Mouse (Mus musculus) thymus, adult 2 months (tissue): ENCODE measurements around the gene Gm5475. TPM values are rescaled to one million over a fixed set of nuclear protein-coding genes. Genes with fewer than 3 reads are reported as not detected.

Source experiments
- DNase-seq: peaks from one replicate; pipeline ENCODE4 v3.0.0; 2021
- H3K27ac ChIP-seq: fragments of 200-500 bp; 2 replicates; pipeline ENCODE4 v1.5.1; 2012; ENCODE audit warnings: low read length, control low read depth; ENCODE audit not compliant: control insufficient read depth, insufficient read depth
- H3K27me3 ChIP-seq: fragments of 200-500 bp; 2 replicates; pipeline ENCODE4 v1.6.1; 2012; ENCODE audit warnings: mild to moderate bottlenecking, low read length, moderate library complexity, mixed read lengths; ENCODE audit not compliant: control insufficient read depth, insufficient read depth
- H3K36me3 ChIP-seq: fragments of 200-500 bp; 2 replicates; pipeline ENCODE4 v1.6.1; 2012; ENCODE audit warnings: mild to moderate bottlenecking, low read length, moderate library complexity; ENCODE audit not compliant: control insufficient read depth, insufficient read depth
- H3K4me1 ChIP-seq: fragments of 200-500 bp; replicated peaks from 2 replicates; pipeline ENCODE4 v1.6.1; 2012; ENCODE audit warnings: low read length; ENCODE audit not compliant: control insufficient read depth, insufficient read depth
- H3K4me3 ChIP-seq: fragments of 200-500 bp; 2 replicates; pipeline ENCODE4 v1.5.1; 2012; ENCODE audit warnings: mild to moderate bottlenecking, low read length, control low read depth, moderate library complexity; ENCODE audit not compliant: control insufficient read depth, insufficient read depth
- CTCF ChIP-seq: fragments of 200-500 bp; IDR thresholded peaks from 2 replicates; pipeline ENCODE4 v1.5.1; 2012; ENCODE audit warnings: mild to moderate bottlenecking, control low read depth, low read length, moderate library complexity, borderline replicate concordance; ENCODE audit not compliant: control insufficient read depth, poor library complexity, insufficient read depth; ENCODE audit errors: extremely low read depth
- POLR2A ChIP-seq: fragments of 200-500 bp; IDR thresholded peaks from 2 replicates; pipeline ENCODE4 v1.6.1; 2012; ENCODE audit warnings: mild to moderate bottlenecking, low read length, control low read depth, moderate library complexity; ENCODE audit not compliant: control insufficient read depth, poor library complexity, insufficient read depth; ENCODE audit errors: extremely low read depth
- WGBS: fragments of 180-500 bp; shearing (Covaris S2); methylation state at CpG from one replicate; pipeline ENCODE4 v1.1.7; 2018; 5-methylcytosine and 5-hydroxymethylcytosine counted together
- polyA plus RNA-seq: library from polyadenylated mRNA; depleted of rRNA; stranded (reverse); fragments of >200 nt; gene quantifications from 2 replicates; pipeline ENCODE4 v1.2.3, GENCODE M21; 2012

Gm5475 gene
- polyA plus RNA-seq, 1 experiment: 0.05 TPM

- WGBS: 3% methylated on average over 20 of the region's 31 CpGs
- Histone ChIP-seq H3K27ac (peak overlapping the region; percentile 89), H3K4me3 (peak overlapping the region; percentile 47), H3K27me3 (no peaks in the 10 kb centered on the region), H3K36me3 (no peaks in the 10 kb centered on the region), H3K4me1 (peaks cover 17% of the 10 kb centered on the region)
- peak; percentile 87 for DNase-seq
- TF ChIP-seq CTCF: no peak
- TF ChIP-seq POLR2A: peak; percentile 44; the same call in 1 of the 2 replicates
Observed at GRCm38 (mm10) chr15:100443126-100443922, 21.4 kb downstream of the Gm5475 start.

DNA sequence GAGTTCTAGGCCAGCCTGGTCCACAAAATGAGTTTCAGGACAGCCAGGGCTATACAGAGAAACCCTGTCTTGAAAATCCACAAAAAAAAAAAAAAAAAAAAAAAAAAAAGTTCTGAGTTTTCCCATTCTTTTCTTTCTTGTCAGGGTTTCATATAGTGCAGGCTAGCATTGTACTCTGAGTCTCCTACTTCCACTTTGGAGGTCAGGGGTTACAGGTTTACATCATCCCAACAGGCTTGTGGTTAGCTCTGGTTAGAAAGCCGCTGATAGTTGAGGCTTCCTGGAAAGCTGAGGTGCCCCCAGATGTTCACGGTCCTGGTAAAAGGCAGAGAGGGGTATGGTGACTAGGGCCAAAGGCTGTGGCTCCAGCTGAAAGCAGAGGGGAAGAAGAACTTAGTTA, 24.9 kb downstream of the Gm5475 start:
- TF ChIP-seq POLR2A: no peak
- TF ChIP-seq CTCF: no peak
- 7% methylated on average over 2 of the region's 2 CpGs for WGBS
- Histone ChIP-seq H3K27ac (no peak overlapping the region), H3K4me1 (peaks cover 6% of the 10 kb centered on the region; the same call in 1 of the 2 replicates), H3K4me3 (no peak overlapping the region), H3K36me3 (no peaks in the 10 kb centered on the region), H3K27me3 (no peaks in the 10 kb centered on the region)
- DNase-seq: no peak

- Histone ChIP-seq H3K27me3 (no peaks in the 10 kb centered on the region), H3K4me3 (no peak overlapping the region), H3K27ac (no peak overlapping the region), H3K4me1 (peaks cover 4% of the 10 kb centered on the region; the same call in 1 of the 2 replicates), H3K36me3 (no peaks in the 10 kb centered on the region)
- TF ChIP-seq POLR2A (no peak), CTCF (no peak)
- DNase-seq: no peak
- 97% methylated on average over 4 of the region's 4 CpGs for WGBS
Observed at GRCm38 (mm10) chr15:100448572-100448971, 26.6 kb downstream of the Gm5475 start.

DNA sequence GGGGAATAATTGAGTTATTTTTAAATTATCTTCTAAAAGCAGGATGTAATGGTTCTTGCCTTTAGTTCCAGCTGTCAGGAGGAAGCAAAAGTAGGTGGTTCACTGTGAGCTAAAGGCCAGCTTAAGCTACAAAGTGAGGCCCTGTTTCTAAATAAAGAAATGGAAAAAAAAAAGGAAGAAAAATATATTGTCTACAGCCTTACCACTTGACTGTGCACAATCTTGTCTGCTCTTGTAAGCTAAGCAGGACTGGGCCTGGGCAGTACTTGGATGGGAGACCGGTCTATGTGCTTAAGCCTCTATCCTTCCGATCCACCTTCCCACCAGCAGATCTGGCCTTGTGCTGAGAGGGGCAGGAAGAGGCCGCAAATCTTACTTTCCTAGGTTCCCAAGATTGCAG, 27.5 kb downstream of the Gm5475 start:
- H3K27me3 ChIP-seq: no peaks in the 10 kb centered on the region
- 100% methylated on average over 3 of the region's 3 CpGs for WGBS
- no peak overlapping the region for H3K4me3 ChIP-seq
- no peak overlapping the region for H3K27ac ChIP-seq
- no peak for TF ChIP-seq POLR2A
- no peak for TF ChIP-seq CTCF
- no peaks in the 10 kb centered on the region for H3K4me1 ChIP-seq
- no peaks in the 10 kb centered on the region for H3K36me3 ChIP-seq
- DNase-seq: no peak

- H3K4me3 ChIP-seq: no peak overlapping the region
- TF ChIP-seq CTCF (no peak), POLR2A (no peak)
- 91% methylated on average over 16 of the region's 16 CpGs for WGBS
- no peak for DNase-seq
- no peaks in the 10 kb centered on the region for H3K4me1 ChIP-seq
- H3K27ac ChIP-seq: no peak overlapping the region
- no peaks in the 10 kb centered on the region for H3K27me3 ChIP-seq
- no peaks in the 10 kb centered on the region for H3K36me3 ChIP-seq
Observed at GRCm38 (mm10) chr15:100451245-100451644, 29.3 kb downstream of the Gm5475 start.

- WGBS: 89% methylated on average over 11 of the region's 11 CpGs
Observed at GRCm38 (mm10) chr15:100452486-100452885, 30.5 kb downstream of the Gm5475 start.

More at GRCm38 (mm10) chr15:100452486-100452885, 30.5 kb downstream of the Gm5475 start:
- Histone ChIP-seq H3K4me3 (no peak overlapping the region), H3K27ac (no peak overlapping the region), H3K36me3 (no peaks in the 10 kb centered on the region), H3K27me3 (no peaks in the 10 kb centered on the region), H3K4me1 (no peaks in the 10 kb centered on the region)
- no peak for TF ChIP-seq CTCF
- no peak for TF ChIP-seq POLR2A
- no peak for DNase-seq
